Mouse (Mus musculus): ENCODE measurements around the gene Thpo. TPM values are rescaled to one million over a fixed set of nuclear protein-coding genes. Genes with fewer than 3 reads are reported as not detected.
A peak's percentile ranks its signal among the peaks of the same experiment; 100 is the strongest.

Gene Thpo
- total RNA-seq, 2 experiments from 2014 or later, result 3.7 to 6.0 TPM

- DNase-seq (ENCODE audit: low spot score in 2 of 2), result no peak
Observed at GRCm38 (mm10) chr16:20725750-20726149, 8.6 kb downstream of the Thpo start.

- no peak for DNase-seq (ENCODE audit: low spot score in 2 of 2)
Observed at GRCm38 (mm10) chr16:20725321-20725720, 9.0 kb downstream of the Thpo start.

DNA sequence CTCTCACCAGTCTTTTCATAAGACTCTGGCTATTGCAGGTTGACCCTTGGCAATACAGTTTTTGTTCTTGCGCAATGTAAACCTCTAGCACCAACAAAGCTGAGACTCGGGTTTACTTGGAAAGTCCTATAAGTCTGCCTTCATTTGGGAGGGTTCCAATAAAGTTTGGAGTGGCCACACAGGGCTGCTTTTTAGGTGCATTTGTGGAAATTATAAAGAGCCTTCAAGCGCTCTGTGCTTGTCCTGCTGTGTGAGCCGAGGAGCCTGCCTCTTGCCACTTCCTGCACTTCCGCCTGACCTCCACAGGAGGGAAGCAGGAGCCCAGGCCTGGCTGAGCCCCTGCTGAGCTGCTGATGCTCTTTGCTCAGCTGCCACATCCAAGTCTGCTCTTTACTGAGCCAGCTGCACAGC, 10.0 kb downstream of the Thpo start:
- DNase-seq (ENCODE audit: low spot score in 2 of 2), result peak in 1 of 2 experiments; percentile 34

- DNase-seq (ENCODE audit: low spot score in 2 of 2), result no peak
Observed at GRCm38 (mm10) chr16:20723247-20723646, 11.1 kb downstream of the Thpo start.

DNA sequence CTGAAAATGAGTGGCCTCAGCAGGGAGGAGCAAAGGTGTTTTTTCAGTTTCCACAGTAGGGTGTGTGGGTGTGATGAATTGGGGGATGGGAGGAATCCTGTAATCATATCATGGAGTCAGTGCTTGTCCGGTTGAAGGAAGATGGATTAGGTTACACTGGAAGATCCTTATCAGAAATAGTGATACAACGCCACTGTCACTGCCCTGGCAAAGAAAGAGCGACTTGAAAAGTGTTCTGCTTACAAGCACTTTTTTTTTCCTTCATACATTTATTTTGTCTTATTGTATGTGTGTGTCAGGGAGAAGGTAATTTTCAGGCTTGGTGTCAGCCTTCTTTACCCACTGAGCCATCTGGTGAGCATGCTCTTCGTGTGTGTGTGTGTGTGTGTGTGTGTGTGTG, 11.6 kb downstream of the Thpo start:
- DNase-seq (ENCODE audit: low spot score in 2 of 2), result no peak

DNA sequence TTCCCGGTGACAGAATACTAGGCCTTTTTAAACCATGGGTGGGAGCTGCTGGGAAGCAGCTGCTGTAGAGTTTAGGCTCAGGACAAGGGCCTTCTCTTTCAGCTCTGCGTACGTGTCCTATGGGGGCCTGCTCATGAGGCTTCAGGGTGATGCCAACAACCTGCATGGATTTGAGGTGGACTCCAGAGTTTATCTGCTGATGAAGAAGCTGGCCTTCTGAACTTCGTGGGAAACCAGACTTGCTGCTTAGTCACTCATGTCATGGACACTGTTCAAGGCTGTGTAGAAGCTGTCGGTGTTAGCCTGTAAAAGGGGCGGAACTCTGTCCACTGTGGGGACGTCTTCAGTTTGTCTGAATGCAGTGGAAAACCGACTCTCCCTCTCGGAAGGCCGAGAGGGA, 12.5 kb downstream of the Thpo start:
- DNase-seq (ENCODE audit: low spot score in 2 of 2), result no peak

DNA sequence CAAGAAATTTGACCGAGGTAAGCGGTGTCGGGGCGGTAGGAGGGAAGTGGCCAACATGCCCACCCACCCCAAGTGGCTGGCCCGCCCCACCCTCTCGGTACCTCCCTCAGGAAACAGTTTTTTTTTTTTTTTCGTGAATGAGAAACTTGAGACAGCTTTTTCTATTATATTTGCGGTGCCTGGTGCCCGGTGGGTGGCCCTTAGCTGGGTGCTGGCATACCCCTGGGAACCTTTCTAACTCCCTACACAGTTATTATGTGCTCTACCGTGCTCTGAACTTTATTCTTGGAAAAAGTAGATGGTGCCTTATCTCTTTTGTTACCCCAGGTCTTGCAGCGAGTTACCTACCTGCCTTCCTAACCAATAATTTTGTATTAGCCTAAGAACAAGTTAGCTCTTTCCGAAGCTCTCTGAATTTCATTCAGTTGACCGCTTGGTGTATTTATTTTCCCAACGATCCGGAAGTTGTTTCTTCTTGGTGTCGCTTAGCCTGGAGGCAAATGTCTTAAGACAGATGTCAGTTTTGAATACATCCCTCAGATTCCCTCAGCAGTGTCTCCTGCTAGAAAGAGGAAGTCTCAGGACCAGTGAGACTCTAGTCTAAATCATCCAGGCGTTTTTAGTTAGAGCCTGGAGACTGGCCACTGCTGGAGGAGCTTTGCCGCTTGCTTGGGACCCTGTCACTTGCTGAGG, 16.2 kb downstream of the Thpo start:
- DNase-seq (ENCODE audit: low spot score in 2 of 2), result no peak

DNA sequence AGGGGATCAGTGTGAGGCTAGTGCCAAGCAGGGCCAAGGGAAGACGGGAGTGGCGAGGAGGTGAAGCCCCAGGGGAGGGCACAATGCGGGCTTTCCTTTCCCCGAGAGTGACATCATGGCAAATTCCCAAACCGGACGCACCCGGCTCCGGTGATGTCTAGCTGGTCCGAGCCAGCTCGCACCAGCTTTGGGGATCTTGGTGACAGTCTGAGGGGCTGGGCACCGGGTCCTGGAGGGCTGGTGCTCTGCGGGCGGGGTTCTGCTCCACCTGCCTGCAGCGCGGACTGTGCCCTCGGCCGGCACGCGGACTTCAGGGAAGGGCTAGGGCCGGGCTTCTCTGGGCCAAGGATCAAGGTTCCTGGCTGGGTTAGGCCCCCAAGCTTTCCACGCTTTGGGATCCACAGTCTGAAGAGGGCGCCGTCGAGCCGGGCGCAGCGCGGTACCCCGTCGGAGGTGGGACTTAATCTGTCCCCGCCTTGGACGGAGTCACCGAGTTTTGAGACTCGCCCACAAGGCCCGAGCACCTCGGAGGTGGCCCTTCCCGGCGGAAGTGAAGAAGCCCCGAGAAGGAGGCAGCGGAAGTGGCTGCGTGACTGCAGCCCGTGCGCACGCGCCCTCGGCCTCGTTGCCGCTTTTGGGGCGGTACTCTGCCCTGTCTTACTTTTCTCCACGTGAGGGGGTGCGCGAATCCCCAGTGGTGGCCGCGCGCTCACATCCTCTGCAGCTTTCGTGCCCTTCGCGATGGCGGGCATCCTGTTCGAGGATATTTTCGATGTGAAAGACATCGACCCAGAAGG, 16.9 kb downstream of the Thpo start, which contains the start of the genes Polr2h and Clcn2:
Gene Polr2h, plus strand, starts transcription at position 485 of the 797 bp plus-strand sequence.
Gene Clcn2, minus strand, starts transcription at position 566 of the 797 bp plus-strand sequence.
- peak; percentile 96 for DNase-seq (ENCODE audit: low spot score in 2 of 2)

GRCm38 (mm10) chr16:20716841-20717180, 17.5 kb downstream of the Thpo start:
- DNase-seq (ENCODE audit: low spot score in 2 of 2), result no peak

DNA sequence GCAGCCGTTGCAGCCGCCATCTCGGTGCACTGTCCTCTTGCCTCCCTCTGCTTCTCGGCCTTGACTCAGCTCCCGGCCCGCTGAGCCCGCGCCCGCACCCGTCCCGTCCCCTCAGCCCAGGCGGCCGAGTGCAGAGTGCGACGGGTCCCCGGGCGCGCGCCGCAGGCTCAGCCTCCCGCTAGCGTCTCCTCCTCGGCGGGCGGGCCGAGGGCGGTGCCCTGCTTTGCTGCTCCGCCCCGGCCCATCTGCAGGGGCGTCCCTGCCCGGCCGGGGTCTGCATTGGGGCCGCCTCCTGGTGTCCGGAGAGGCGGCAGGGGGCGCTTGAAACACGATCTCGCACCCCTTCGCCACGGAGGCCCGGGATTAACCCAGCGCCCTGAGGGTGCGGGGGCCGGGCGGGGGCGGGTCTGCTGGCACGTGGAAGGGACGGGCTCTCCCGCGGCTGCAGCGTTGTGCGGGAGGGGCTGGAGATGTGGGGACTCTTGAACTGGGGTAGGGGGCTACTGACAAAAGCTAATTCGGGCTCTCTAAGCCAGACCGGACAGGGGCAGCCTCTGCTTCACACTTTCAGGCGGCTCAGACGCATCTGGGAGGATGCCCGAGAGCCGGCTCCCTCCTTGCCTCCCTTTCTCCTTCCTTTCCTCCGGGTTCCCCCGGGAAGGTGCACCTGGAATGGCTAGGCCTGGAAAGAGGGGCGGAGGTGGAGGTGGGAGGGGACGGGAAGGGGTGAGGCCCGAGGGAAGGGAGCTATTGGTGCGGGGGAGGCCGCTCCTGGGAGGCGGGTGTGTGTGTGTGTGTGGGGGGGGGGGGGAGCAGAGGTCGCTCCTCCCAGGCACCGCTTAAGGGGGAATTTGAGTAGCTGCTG, 18.1 kb downstream of the Thpo start:
- peak; percentile 74 to 87 for DNase-seq (ENCODE audit: low spot score in 2 of 2)

GRCm38 (mm10) chr16:20715566-20715965, 18.7 kb downstream of the Thpo start:
- no peak for DNase-seq (ENCODE audit: low spot score in 2 of 2)

- no peak for DNase-seq (ENCODE audit: low spot score in 2 of 2)
Observed at GRCm38 (mm10) chr16:20715161-20715560, 19.1 kb downstream of the Thpo start.

DNA sequence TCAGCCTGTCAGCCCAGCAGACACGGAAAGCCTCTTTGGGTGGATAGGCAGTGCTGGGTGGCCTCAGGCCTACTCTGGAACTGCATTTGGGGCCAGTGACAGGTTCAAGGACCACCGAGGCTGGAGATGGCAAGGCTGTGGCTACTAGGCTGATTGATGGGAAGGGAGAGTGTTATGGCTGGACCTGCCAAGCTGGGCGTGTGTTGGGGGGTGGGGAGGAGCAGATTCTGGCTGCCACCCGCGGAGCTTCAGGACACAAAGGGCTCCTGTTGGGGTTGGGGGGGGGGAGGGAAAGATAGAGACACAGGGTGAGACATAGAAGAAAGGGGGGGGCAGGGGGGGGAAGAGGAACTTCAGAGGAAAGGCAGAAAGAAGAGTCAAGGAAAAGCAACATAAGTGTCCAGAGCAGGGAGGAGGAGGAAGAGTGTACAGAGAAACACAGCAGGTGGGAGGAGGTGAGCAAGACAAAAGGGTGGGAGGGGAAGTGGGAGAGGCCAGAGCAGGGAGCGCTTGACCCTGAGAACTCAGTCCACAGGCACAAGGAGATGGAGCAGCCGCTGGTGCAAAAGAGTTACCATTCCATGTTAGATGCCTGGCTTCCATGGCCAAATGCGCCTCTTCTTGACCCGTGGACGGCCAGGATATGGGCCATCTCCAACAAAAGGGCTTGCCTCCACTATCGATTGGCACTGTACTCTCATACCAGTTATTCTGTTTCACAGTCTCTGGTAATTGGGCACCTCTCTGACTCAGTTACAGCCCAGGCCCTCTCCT, 19.8 kb downstream of the Thpo start:
- DNase-seq (ENCODE audit: low spot score in 2 of 2), result no peak

DNA sequence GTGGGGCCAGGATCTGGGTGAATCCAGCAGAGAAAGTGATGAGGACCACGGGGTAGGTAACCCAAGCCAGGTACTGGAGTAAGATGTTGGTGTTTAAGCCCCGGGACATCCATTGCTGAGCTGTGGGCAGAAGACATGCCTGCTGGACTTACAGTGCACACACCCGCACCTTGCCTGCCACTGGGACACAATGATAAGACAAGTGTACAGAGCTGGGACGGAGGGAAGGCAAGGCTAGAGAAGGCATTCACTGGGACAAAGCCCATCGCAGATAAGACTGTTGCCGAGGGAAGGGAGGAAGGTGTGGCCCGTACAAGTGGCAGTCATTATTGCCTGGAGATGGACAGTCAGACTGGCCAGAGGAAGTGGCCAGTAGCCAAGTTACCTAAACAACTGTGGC, 21.4 kb downstream of the Thpo start:
- DNase-seq (ENCODE audit: low spot score in 2 of 2), result no peak

GRCm38 (mm10) chr16:20712190-20712589, 22.1 kb downstream of the Thpo start:
- no peak for DNase-seq (ENCODE audit: low spot score in 2 of 2)

DNA sequence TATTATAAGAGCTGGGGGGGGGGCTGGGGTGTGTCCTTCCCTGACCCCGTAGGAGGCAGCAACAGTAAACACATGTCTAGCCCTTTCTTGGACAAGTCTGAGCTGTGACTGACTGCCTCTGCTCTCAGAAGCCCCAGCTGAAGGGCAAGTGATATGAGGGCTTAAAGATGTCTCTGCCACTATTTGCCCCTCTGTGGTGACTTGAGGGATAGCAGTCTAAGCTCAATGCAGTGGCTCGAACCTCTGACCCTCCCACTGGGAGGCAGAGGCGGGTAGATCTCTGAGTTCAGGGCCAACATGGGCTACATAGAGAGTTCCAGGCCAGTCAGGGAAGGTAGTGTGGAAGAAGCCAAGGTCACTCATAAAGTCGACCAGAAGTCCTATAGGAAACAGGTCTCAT, 23.5 kb downstream of the Thpo start:
- no peak for DNase-seq (ENCODE audit: low spot score in 2 of 2)

DNA sequence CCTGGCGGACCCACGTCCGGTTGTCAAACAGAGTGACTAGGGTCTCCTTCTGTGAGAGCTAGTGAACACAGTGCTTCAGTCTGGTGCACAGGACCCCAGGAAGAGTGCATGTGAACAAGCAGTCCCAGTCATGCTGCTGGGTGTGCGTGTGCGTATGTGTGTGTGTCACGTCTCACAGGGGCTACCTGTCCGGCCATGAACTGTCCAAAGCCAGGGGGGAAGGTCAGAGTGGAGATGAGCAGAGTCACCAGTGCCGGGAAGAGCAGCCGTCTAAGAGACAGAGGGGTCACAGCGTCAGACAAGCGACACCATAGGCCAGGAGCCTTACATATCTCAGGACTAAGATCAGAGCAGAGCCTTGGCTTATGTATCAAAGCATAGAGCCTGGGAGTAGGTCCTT, 23.9 kb downstream of the Thpo start:
- DNase-seq (ENCODE audit: low spot score in 2 of 2), result no peak

GRCm38 (mm10) chr16:20708939-20709734, 25.2 kb downstream of the Thpo start:
- DNase-seq (ENCODE audit: low spot score in 2 of 2), result peak in 1 of 2 experiments; percentile 12

DNA sequence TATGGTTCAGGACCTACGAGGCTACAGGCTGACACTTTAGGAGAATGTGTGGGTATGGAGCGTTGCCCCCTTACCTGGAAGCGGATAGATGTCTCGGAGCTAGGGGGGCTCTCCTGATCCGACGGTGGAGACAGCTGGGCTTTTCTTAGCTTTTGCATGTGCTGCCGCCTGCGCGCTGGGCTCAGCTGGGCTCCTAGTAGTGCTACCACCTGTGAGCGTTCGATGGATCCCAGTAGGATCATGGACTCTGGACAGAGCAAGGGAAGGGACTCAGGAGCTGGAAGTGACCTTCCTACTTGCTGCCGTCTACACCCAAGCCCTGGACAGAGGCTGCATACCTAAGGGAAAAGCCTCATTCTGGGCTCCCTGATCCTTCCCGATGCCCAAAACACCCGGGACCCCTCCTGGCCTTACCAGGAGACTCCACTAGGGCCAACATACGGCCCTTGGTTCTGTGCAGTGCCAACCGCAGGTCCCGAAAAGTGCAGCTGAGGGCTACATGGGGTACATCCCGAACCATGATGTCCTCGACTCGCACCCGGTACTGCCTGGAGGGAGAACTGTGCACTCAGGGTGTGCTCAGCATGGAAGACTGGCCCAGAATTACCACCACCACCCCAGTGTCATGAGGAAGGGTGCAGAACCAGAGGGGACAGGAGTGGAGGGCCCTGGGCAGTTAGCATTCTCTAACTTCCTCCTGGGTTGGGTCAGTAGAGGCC, 25.9 kb downstream of the Thpo start:
- no peak for DNase-seq (ENCODE audit: low spot score in 2 of 2)

All from left cerebral cortex, adult 18-20 months (tissue).